Mouse (Mus musculus): ENCODE results near the gene Fgfr2. TPM values are rescaled to one million over a fixed set of nuclear protein-coding genes. Genes with fewer than 3 reads are reported as not detected.
"Not testable (repeated sequence)": the region's sequence is repeated elsewhere in the genome, so short reads cannot be mapped to it uniquely, and the experiment has no call there.

Gene Fgfr2
- polyA plus RNA-seq, 1 experiment from 2014 or later = 93.6 TPM

- DNase-seq (ENCODE audit: low spot score) = no peak
- 91% methylated on average over 5 of the region's 5 CpGs for WGBS
Observed at GRCm38 (mm10) chr7:130603556-130603955, 2519.6 kb downstream of the Fgfr2 start.

GRCm38 (mm10) chr7:130602804-130603203, 2520.3 kb downstream of the Fgfr2 start:
- H3K27ac ChIP-seq (ENCODE audit: low read depth, low read length) = no peak overlapping the region
- no peak overlapping the region for H3K4me2 ChIP-seq (ENCODE audit: low read depth, low read length, severe bottlenecking)
- H3K27me3 ChIP-seq (ENCODE audit: control insufficient read depth, insufficient read depth, low read length) = peaks cover 2% of the 10 kb centered on the region; the same call in 1 of the 2 replicates
- H3K9me3 ChIP-seq (ENCODE audit: control insufficient read depth, low read length) = no peaks in the 10 kb centered on the region
- H3K4me1 ChIP-seq (replicated peaks; ENCODE audit: control insufficient read depth, insufficient read depth, low read length) = no peaks in the 10 kb centered on the region
- no peak overlapping the region for H3K4me3 ChIP-seq (ENCODE audit: low read depth, low read length)
- 92% methylated on average over 1 of the region's 1 CpGs for WGBS
- no peaks in the 10 kb centered on the region for H3K36me3 ChIP-seq (ENCODE audit: control insufficient read depth, insufficient read depth, low read length)
- H3K9ac ChIP-seq (ENCODE audit: low read length) = no peak overlapping the region
- ATAC-seq (replicated peaks; ENCODE audit: low FRiP score) (no peak), DNase-seq (ENCODE audit: low spot score) (no peak)

More at GRCm38 (mm10) chr7:130603556-130603955, 2519.6 kb downstream of the Fgfr2 start:
- H3K4me2 ChIP-seq (ENCODE audit: low read depth, low read length, severe bottlenecking) = no peak overlapping the region
- H3K27me3 ChIP-seq (ENCODE audit: control insufficient read depth, insufficient read depth, low read length) = peaks cover 2% of the 10 kb centered on the region; the same call in 1 of the 2 replicates
- no peaks in the 10 kb centered on the region for H3K9me3 ChIP-seq (ENCODE audit: control insufficient read depth, low read length)
- no peak for ATAC-seq (replicated peaks; ENCODE audit: low FRiP score)
- no peak overlapping the region for H3K9ac ChIP-seq (ENCODE audit: low read length)
- H3K36me3 ChIP-seq (ENCODE audit: control insufficient read depth, insufficient read depth, low read length) = no peaks in the 10 kb centered on the region
- no peaks in the 10 kb centered on the region for H3K4me1 ChIP-seq (replicated peaks; ENCODE audit: control insufficient read depth, insufficient read depth, low read length)
- H3K27ac ChIP-seq (ENCODE audit: low read depth, low read length) = no peak overlapping the region
- H3K4me3 ChIP-seq (ENCODE audit: low read depth, low read length) = no peak overlapping the region

- Histone ChIP-seq H3K9ac (ENCODE audit: low read length) (no peak overlapping the region), H3K27ac (ENCODE audit: low read depth, low read length) (no peak overlapping the region), H3K36me3 (ENCODE audit: control insufficient read depth, insufficient read depth, low read length) (no peaks in the 10 kb centered on the region), H3K4me1 (replicated peaks; ENCODE audit: control insufficient read depth, insufficient read depth, low read length) (no peaks in the 10 kb centered on the region), H3K4me2 (ENCODE audit: low read depth, low read length, severe bottlenecking) (no peak overlapping the region), H3K4me3 (ENCODE audit: low read depth, low read length) (no peak overlapping the region), H3K27me3 (ENCODE audit: control insufficient read depth, insufficient read depth, low read length) (peaks cover 2% of the 10 kb centered on the region; the same call in 1 of the 2 replicates), H3K9me3 (ENCODE audit: control insufficient read depth, low read length) (no peaks in the 10 kb centered on the region)
- ATAC-seq (replicated peaks; ENCODE audit: low FRiP score) (no peak), DNase-seq (ENCODE audit: low spot score) (no peak)
- 78% methylated on average over 2 of the region's 2 CpGs for WGBS
Observed at GRCm38 (mm10) chr7:130600546-130600945, 2522.6 kb downstream of the Fgfr2 start.

GRCm38 (mm10) chr7:130600074-130600473, 2523.1 kb downstream of the Fgfr2 start:
- ATAC-seq (replicated peaks; ENCODE audit: low FRiP score) (no peak), DNase-seq (ENCODE audit: low spot score) (no peak)
- no peak overlapping the region for H3K27ac ChIP-seq (ENCODE audit: low read depth, low read length)
- H3K9ac ChIP-seq (ENCODE audit: low read length) = no peak overlapping the region
- H3K27me3 ChIP-seq (ENCODE audit: control insufficient read depth, insufficient read depth, low read length) = peaks cover 2% of the 10 kb centered on the region; the same call in 1 of the 2 replicates
- no peak overlapping the region for H3K4me3 ChIP-seq (ENCODE audit: low read depth, low read length)
- H3K4me1 ChIP-seq (replicated peaks; ENCODE audit: control insufficient read depth, insufficient read depth, low read length) = no peaks in the 10 kb centered on the region
- no peaks in the 10 kb centered on the region for H3K36me3 ChIP-seq (ENCODE audit: control insufficient read depth, insufficient read depth, low read length)
- 92% methylated on average over 3 of the region's 3 CpGs for WGBS
- H3K9me3 ChIP-seq (ENCODE audit: control insufficient read depth, low read length) = no peaks in the 10 kb centered on the region
- H3K4me2 ChIP-seq (ENCODE audit: low read depth, low read length, severe bottlenecking) = no peak overlapping the region

- H3K27ac ChIP-seq (ENCODE audit: low read depth, low read length) = no peak overlapping the region
- no peak for DNase-seq (ENCODE audit: low spot score)
- no peaks in the 10 kb centered on the region for H3K4me1 ChIP-seq (replicated peaks; ENCODE audit: control insufficient read depth, insufficient read depth, low read length)
- no peak overlapping the region for H3K4me2 ChIP-seq (ENCODE audit: low read depth, low read length, severe bottlenecking)
- 77% methylated on average over 6 of the region's 6 CpGs for WGBS
- peaks cover 2% of the 10 kb centered on the region; the same call in 1 of the 2 replicates for H3K27me3 ChIP-seq (ENCODE audit: control insufficient read depth, insufficient read depth, low read length)
- no peak overlapping the region for H3K4me3 ChIP-seq (ENCODE audit: low read depth, low read length)
- ATAC-seq (replicated peaks; ENCODE audit: low FRiP score) = no peak
- no peaks in the 10 kb centered on the region for H3K9me3 ChIP-seq (ENCODE audit: control insufficient read depth, low read length)
- H3K9ac ChIP-seq (ENCODE audit: low read length) = no peak overlapping the region
- no peaks in the 10 kb centered on the region for H3K36me3 ChIP-seq (ENCODE audit: control insufficient read depth, insufficient read depth, low read length)
Observed at GRCm38 (mm10) chr7:130597546-130597945, 2525.6 kb downstream of the Fgfr2 start.

GRCm38 (mm10) chr7:130596079-130596855, 2526.9 kb downstream of the Fgfr2 start:
- H3K9ac ChIP-seq (ENCODE audit: low read length); H3K27me3 ChIP-seq (ENCODE audit: control insufficient read depth, insufficient read depth, low read length); H3K4me2 ChIP-seq (ENCODE audit: low read depth, low read length, severe bottlenecking); H3K36me3 ChIP-seq (ENCODE audit: control insufficient read depth, insufficient read depth, low read length); H3K9me3 ChIP-seq (ENCODE audit: control insufficient read depth, low read length); H3K4me1 ChIP-seq (replicated peaks; ENCODE audit: control insufficient read depth, insufficient read depth, low read length); H3K27ac ChIP-seq (ENCODE audit: low read depth, low read length); DNase-seq (ENCODE audit: low spot score); ATAC-seq (replicated peaks; ENCODE audit: low FRiP score); H3K4me3 ChIP-seq (ENCODE audit: low read depth, low read length): not testable (repeated sequence)
- 69% methylated on average over 9 of the region's 19 CpGs for WGBS

- H3K27ac ChIP-seq (ENCODE audit: low read depth, low read length); H3K9ac ChIP-seq (ENCODE audit: low read length); H3K4me3 ChIP-seq (ENCODE audit: low read depth, low read length); H3K4me2 ChIP-seq (ENCODE audit: low read depth, low read length, severe bottlenecking); H3K4me1 ChIP-seq (replicated peaks; ENCODE audit: control insufficient read depth, insufficient read depth, low read length); H3K27me3 ChIP-seq (ENCODE audit: control insufficient read depth, insufficient read depth, low read length); H3K36me3 ChIP-seq (ENCODE audit: control insufficient read depth, insufficient read depth, low read length); H3K9me3 ChIP-seq (ENCODE audit: control insufficient read depth, low read length): not testable (repeated sequence)
- peak; percentile 61 for DNase-seq (ENCODE audit: low spot score)
- ATAC-seq (replicated peaks; ENCODE audit: low FRiP score) = peak; percentile 84
- 40% methylated on average over 6 of the region's 11 CpGs for WGBS
Observed at GRCm38 (mm10) chr7:130593375-130594239, 2529.5 kb downstream of the Fgfr2 start.

- H3K4me2 ChIP-seq (ENCODE audit: low read depth, low read length, severe bottlenecking); H3K9me3 ChIP-seq (ENCODE audit: control insufficient read depth, low read length); H3K9ac ChIP-seq (ENCODE audit: low read length); H3K27ac ChIP-seq (ENCODE audit: low read depth, low read length); DNase-seq (ENCODE audit: low spot score); H3K36me3 ChIP-seq (ENCODE audit: control insufficient read depth, insufficient read depth, low read length); H3K4me3 ChIP-seq (ENCODE audit: low read depth, low read length); H3K27me3 ChIP-seq (ENCODE audit: control insufficient read depth, insufficient read depth, low read length); H3K4me1 ChIP-seq (replicated peaks; ENCODE audit: control insufficient read depth, insufficient read depth, low read length): not testable (repeated sequence)
- WGBS = no CpG with 5 or more reads among the region's 11 CpGs
- ATAC-seq (replicated peaks; ENCODE audit: low FRiP score) = 0 out of 2 replicates have a peak, but pooled peaks have one; percentile 10
Observed at GRCm38 (mm10) chr7:130592975-130593374, 2530.2 kb downstream of the Fgfr2 start.
